Mouse (Mus musculus) A20 (cell line): ENCODE data around the gene P3h3.

Experiments
- DNase-seq: peaks from one replicate; pipeline ENCODE4 v3.0.0-alpha.2; 2011; ENCODE audit warnings: low read depth, low spot score

The P3h3 gene

DNA sequence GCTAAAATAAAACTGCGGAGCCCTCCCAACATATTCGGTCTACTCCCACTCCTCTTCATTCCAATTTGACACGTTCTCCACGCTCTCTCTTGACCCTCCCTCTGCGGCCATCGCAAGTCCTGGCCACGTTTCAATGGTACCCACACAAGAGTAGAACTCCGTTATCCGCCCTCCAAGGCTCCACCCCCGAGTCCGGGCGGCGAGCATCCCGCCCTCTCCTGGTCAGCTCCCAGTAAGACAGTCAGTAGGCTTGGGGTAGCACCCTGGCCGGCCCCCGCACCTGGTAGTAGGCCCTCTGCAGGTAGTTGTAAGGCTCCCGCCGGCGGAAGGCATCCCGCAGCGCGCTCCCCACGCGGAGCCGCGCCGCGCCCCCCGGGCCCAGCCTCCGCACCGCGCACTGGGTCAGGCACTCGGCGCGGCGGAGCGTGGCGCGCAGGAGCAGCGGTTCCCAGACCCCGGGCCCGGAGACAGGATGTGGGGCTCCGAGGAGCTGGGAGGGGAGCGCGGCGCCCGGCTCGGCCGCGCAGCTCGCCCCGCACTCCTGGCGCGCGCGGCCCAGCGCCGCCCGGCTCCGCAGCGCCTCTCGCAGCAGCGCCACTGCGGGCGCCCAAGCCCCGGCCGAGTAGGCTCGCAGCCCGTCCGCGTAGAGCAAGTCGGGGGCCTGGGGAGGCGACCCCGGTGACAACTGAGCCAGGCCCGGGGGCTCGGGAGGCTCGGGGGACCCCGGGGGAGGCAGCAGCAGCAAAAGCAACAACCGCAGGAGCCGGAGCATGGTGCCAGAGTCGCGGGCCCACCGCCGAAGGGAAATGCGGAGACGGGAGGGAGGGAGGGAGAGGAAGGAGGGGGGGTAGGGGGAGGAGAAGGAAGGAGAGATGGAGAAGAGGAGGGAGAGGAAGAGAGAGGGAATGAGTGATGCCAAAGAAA lies at the start of gene P3h3:
P3h3 (minus strand) TSS at position 837 of the 924 bp plus-strand sequence.
- DNase-seq, result peak; percentile 74

GRCm38 (mm10) chr6:124904991-124905860 lies 47.7 kb upstream of the P3h3 start:
- no peak for DNase-seq

DNA sequence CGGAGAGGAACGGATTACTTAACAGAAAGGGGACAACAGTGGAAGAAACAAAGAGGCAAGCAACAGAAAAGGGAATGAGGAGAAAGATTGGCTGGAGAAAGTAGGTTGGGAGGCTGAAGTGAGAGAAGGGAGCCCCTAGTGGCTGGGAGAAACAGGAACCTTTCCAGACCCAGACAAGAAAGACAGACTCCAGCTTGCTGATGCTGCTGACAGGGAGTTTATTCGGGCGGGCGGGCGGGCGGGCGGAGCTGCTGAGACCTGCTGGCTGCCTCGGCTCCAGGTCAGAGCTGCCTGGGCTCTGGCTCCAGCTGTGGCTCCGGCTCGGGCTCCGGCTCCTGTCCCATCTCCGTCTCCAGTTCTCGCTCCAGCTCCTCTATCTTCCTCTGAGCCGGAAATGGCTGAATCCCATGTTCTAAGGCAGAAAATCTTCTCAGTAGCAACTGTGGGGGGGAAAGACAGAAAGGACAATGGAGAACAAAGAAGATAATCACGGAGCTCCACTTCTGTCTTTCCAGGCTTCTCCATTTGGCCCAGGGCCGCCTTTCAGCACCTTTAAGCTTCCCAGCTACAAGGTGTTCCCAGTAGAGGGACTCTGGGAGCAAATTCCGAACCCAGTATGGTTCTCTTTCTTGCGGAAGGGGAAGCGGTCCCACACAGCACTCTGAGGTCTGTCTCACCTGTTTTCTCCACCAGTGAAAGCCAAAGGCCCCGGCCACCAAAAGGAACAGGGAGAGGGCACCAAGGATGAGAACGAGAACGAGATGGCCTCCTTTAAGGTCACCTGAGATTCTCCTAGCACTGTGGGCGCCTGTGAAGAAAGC lies 46.8 kb upstream of the P3h3 start:
- no peak for DNase-seq

DNA sequence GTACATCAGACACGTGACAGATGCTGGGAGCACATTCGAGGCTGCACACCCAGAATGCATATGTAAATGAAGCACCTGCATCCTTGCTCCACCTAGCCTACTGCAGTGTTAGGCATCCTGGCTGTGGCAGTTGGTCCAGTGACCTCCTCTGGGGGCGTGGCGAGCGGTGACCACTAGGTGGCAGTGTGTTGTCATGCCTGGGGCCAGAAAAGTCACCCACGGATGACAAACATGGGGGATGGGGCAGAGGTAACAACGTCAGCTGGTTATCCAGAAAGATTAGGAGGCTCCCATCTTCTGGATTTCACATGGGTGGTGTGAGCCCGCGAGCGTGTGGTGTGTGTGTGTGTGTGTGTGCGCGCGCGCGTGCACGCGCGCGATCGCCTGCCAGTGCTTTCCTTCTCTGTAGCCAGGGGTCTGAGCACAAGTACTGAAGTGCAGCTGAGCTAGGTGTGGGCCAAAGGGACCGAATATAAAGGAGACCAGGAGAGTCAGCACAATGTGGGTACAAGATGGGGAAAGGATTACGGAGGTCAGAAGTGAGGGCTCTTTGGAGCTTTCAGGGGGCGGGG lies 46.1 kb upstream of the P3h3 start:
- peak; percentile 96 for DNase-seq

GRCm38 (mm10) chr6:124901851-124902250 lies 44.3 kb upstream of the P3h3 start:
- DNase-seq, result no peak

GRCm38 (mm10) chr6:124900801-124901480 lies 43.4 kb upstream of the P3h3 start:
- peak; percentile 61 for DNase-seq

DNA sequence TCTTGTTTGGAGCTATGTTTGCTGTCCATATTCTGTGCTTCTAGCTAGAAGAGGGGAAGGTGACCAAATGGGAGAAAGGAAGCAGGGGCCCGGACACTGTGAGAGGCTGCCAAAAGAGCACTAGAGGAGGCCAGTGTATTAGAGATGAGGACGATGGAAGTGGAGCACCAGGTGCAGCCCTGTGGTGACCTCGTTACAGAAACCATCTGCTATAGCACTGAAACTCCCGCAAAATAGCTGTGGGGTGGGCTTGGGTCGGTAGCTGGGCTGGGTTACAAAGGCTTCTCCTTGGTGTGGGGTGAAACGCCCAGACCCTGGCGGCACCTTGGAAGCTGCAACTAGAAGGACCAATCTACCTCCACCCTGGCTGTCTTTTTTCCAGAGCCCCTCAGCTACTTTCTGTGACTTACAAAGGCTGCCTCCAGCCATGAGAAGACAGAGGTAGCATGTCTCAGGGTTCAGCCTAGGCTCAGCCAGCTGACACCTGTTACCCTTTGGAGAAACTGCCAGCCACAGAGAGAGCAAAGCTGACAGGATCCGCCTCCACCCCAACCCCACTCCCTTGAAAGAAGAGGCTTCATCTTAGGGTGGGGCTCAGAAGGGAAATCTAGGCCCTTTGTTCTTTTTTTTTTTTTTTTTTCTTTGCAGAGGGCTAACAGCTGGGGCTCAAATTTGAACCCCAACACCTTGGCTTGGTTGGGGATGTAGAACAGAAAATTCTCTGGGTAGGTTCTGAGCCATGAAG lies 42.7 kb upstream of the P3h3 start:
- peak; percentile 82 for DNase-seq

DNA sequence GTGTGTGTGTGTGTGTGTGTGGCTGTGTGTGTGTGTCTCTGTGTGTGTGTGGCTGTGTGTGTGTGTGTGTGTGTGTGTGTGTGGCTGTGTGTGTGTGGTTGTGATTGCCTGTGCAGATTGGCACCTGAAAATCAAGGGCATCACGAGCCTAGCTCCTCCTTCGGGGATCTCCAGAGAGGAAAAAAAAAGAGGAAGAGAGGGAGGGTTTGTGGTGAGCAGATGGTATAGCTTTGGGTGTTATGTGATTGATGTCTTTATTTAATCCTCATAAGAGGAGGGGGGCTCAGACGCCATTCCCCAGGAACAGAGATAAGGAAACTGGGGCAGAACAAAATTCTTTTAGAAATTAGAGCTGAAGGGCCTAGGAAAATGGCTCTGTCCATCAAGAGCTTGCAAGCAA lies 40.8 kb upstream of the P3h3 start:
- peak; percentile 73 for DNase-seq

DNA sequence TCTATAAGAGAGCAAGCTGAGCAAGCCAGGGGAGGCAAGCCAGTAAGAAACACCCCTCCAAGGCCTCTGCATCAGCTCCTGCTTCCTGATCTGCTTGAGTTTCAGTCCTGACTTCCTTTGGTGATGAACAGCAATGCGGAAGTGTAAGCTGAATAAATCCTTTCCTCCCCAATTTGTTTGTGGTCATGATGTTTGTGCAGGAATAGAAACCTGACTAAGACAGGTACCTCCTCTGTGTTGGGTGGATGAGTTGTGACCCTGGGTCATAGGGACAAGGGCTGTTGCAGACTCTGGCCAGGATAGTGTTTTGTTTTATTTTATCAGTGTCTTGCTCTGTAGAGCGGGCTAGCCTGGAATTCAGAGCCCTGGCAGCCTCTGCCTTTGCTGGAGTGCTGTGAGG lies 36.6 kb upstream of the P3h3 start:
- peak; percentile 72 for DNase-seq

- DNase-seq, result no peak
These were observed 33.4 kb upstream of the P3h3 start for GRCm38 (mm10) chr6:124890997-124891396.

GRCm38 (mm10) chr6:124888555-124889125 lies 31.1 kb upstream of the P3h3 start:
- no peak for DNase-seq

- DNase-seq, result no peak
These were observed 30.4 kb upstream of the P3h3 start, which contains the start of gene Cd4 for GRCm38 (mm10) chr6:124887986-124888385. Gene Cd4, minus strand, starts transcription at chr6:124888221.

DNA sequence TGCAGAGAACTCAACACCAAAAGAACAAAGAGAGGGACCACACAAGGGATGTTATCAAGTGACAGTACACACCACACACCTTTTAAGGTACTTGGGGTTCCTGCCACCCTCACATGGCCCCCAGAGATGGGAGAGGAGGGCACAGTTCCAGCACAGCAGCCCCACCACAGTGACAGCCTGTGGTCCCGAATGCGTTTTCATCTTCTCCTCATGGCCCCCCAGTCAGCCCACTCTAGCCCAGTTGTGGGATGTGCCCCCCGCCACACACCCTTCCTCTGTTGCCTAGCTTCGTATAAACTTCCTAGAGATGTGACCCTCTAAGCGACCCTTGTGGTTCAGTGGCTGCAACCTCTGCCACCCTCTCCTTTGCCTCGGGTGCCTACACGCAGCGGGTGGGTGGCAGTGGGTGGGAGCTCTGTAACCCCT lies 28.4 kb upstream of the P3h3 start:
- no peak for DNase-seq

- no peak for DNase-seq
These were observed 27.4 kb upstream of the P3h3 start for GRCm38 (mm10) chr6:124884714-124885500.

- DNase-seq, result no peak
These were observed 25.8 kb upstream of the P3h3 start for GRCm38 (mm10) chr6:124883351-124883750.

DNA sequence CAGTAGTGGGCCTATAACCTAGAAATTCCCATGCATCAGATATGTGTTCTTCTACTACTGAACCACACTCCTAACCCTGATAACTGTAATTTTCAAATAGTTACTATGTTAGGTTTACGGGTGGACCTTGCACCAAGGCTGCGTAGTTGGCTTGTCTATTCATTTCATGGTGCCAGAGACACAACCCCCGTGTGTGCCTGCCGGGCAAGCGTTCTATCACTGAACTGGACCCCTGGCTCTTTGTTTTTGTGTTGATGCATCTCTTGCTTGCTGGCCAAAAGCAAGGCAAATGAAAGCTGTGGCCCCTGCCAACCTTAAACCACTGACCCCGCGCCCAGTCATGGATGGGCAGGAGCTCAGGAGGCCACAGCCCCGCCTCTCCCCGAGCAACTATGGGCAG lies 24.3 kb upstream of the P3h3 start:
- no peak for DNase-seq

GRCm38 (mm10) chr6:124879390-124879789 lies 21.8 kb upstream of the P3h3 start:
- DNase-seq, result no peak

DNA sequence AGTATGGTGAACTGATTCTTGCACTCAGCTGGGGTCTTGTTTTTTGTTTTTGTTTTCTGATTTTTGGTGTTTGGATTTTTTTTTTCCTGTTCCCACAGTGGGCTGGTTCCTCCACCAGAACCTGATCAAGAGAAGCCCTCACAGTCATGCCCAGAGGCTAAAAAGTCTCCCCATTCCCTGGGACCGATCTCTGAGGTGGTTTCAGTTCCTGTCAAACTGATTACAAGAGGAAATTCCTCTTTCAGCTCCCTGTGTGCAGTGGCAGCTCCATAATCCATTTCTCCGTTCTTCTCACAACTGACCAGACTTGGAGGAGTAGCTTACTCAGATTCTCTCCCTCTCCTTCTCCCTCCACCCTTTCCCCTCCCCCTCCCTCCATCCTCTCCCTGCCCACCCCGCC lies 16.8 kb upstream of the P3h3 start:
- no peak for DNase-seq

- no peak for DNase-seq
These were observed 9.0 kb upstream of the P3h3 start for GRCm38 (mm10) chr6:124866560-124866959.
